Mouse (Mus musculus): ENCODE data around the gene Mgat3.

The Mgat3 gene

GRCm38 (mm10) chr15:80225208-80225607 lies 51.7 kb downstream of the Mgat3 start:
- peak; percentile 86 for DNase-seq (ENCODE audit: low read depth)

- DNase-seq (ENCODE audit: low read depth): peak; percentile 85
Measured at GRCm38 (mm10) chr15:80225796-80226195, 52.3 kb downstream of the Mgat3 start.

DNA sequence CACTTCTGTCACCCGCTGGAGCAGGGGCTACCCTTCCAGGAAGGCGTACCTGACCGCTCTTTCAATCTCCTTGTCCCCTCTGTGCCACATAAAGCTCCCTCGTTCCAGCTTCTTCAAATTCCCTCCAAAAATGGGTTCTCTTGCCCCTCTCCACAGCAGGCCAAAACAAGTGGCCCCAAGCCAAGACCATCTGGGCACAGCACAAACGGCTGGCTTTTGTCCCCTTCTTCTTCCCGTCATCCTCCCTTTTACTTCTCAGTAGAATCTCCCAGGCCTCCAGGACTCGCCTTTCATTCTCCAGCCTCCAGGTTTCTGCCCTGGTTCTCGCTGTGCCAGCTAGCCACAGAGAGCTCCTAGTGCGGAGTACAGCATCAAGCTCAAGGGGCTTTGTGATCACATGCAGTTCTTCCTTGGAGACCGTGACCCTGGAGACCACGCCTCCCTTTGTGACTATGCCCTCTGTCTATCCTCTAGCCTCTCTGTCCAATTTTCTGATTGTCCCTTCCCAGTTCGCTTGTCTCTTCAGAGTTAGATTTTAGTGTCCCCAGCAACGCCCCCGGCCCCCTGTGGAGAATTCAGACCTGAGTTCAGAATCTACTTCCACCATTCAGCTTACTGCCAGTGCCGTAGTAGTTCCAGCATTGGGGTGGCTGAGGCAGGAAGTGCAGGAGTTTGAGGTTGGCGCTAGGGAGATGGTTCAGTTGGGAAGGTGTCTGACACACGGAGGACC lies 54.7 kb downstream of the Mgat3 start:
- DNase-seq (ENCODE audit: low read depth): no peak

DNA sequence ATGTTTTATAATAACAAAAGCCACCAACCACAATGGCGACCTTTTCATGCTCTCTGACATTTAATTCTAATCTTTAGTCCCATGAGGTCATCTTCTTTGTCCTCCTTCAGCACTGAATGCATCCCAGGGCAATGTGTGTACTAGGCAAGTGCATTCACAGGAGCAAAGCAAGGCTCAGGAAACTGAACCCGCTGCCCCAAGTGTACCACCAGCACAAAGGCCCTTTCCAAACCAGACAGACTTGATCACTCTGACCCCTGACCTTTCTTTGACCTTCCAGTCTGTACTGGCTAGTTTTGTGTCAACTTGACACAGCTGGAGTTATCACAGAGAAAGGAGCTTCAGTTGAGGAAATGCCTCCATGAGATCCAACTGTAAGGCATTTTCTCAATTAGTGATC lies 58.8 kb downstream of the Mgat3 start:
- no peak for DNase-seq (ENCODE audit: low read depth)

GRCm38 (mm10) chr15:80233053-80233452 lies 59.5 kb downstream of the Mgat3 start:
- DNase-seq (ENCODE audit: low read depth): no peak

DNA sequence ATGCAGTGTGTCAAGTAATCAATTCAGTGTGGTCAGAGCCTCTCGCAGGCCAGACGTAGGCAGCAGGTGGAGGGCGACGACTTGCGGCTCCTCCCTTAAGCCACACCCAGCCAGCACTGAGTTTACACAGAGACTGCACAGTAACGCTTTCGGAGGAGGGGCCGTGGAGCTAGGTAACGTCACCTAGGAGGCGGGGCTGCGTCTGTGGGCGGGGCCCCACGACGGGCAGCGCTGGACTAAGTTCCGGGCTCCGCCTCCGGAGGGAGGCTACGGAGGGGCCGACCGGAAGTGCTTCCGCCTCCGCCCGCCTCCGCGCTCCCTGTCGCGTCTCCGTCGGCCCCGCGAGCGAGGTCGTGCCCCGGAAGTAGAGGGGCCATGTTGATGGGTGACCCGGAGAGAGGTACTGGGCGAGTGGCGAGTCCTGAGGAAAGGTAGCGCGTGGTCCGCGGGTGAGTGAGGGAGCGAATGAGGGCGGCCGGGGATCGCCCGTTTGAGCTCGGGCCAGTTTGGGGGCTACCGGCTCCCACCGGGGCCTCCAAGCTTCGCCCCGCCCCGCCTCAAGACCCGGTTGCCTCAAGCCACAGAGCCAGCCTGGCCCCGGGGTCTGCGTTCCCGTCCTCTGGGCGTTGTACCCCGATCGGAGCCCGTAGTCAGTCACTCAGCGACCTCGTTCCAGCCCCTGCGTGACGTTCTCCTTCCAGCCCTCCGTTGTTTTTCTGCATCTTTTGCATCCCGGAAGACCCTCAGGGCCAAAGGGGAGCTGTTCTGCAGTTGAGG lies 60.4 kb downstream of the Mgat3 start, which contains the start of gene Mief1:
Gene Mief1, plus strand, starts transcription at position 286 of the 777 bp plus-strand sequence.
- peak; percentile 98 for DNase-seq (ENCODE audit: low read depth)

- no peak for DNase-seq (ENCODE audit: low read depth)
Measured at GRCm38 (mm10) chr15:80235535-80235934, 62.0 kb downstream of the Mgat3 start, which contains the start of gene AC140267.1. TSS of gene AC140267.1 (plus strand) at chr15:80235835.

DNA sequence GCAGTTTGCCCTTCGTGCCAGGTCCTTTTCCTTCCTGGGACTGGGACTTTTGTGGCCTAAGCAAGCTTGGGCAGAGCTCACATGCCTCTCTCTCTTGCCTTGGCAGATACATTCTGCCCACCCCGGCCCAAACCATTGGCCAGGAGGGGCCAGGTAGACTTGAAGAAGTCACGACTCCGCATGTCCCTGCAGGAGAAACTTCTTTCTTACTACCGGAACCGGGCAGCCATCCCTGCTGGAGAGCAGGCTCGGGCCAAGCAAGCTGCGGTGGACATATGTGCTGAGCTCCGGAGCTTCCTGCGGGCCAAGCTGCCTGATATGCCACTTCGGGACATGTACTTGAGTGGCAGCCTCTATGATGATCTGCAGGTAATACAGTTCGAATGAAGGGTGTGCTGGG lies 74.6 kb downstream of the Mgat3 start:
- no peak for DNase-seq (ENCODE audit: low read depth)

DNA sequence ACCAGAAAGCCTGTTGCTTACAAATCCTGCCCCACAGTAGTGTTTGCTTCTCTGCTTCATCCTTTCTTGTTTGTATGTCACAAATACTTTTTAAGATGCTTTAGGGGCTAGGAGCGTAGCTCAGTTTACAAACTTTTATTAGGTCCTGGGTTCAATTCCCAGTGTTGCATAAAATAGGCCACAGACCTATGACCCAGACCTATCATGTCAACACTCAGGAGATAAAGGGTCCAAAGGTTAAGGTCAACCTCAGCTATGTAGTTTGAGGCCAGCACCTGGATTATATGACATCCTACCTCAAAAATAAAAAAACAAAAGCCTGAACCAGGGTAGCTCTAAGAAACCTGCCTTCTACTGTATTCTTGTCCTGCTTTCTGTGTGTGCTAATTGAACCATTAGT lies 75.1 kb downstream of the Mgat3 start:
- DNase-seq (ENCODE audit: low read depth): no peak

GRCm38 (mm10) chr15:80249672-80250071 lies 76.2 kb downstream of the Mgat3 start:
- DNase-seq (ENCODE audit: low read depth): no peak

GRCm38 (mm10) chr15:80250586-80250985 lies 77.1 kb downstream of the Mgat3 start:
- no peak for DNase-seq (ENCODE audit: low read depth)

- DNase-seq (ENCODE audit: low read depth): no peak
Measured at GRCm38 (mm10) chr15:80253530-80253929, 80.0 kb downstream of the Mgat3 start.

GRCm38 (mm10) chr15:80254207-80254606 lies 80.7 kb downstream of the Mgat3 start:
- peak; percentile 77 for DNase-seq (ENCODE audit: low read depth)

GRCm38 (mm10) chr15:80254847-80255645 lies 81.5 kb downstream of the Mgat3 start, which contains the start of gene Atf4:
TSS of gene Atf4 (plus strand) at chr15:80255184.
- DNase-seq (ENCODE audit: low read depth): peak; percentile 100

DNA sequence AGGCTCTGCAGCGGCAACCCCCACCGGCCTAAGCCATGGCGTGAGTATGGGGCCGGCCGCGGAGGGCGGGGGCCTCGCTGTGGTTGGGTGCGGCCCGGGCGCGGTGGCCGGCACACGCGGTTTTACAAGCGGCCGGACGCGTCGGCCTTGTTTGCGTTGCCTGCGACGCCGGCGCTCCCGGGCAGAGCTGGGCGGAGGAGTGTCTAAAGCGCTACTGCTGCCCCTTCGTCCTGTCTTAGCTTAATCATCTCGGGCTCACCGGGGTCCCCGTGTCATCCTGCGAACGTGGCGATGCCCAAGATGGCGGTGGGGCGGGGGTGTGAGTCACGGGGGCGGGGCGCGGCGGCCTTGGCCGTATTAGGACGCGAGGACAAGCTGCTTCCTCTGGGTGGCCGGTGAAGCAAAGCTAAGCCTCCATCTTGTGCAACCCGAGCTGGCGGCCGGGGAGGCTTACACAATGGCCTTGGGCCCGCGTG lies 82.2 kb downstream of the Mgat3 start:
- DNase-seq (ENCODE audit: low read depth): peak; percentile 94

DNA sequence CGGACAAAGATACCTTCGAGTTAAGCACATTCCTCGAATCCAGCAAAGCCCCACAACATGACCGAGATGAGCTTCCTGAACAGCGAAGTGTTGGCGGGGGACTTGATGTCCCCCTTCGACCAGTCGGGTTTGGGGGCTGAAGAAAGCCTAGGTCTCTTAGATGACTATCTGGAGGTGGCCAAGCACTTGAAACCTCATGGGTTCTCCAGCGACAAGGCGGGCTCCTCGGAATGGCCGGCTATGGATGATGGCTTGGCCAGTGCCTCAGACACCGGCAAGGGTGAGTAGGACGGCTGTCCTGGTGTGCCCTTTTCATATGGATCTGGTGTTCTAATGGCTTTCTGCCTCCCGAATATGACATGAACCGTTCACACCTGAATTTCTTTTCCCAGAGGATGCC lies 82.7 kb downstream of the Mgat3 start:
- DNase-seq (ENCODE audit: low read depth): no peak

DNA sequence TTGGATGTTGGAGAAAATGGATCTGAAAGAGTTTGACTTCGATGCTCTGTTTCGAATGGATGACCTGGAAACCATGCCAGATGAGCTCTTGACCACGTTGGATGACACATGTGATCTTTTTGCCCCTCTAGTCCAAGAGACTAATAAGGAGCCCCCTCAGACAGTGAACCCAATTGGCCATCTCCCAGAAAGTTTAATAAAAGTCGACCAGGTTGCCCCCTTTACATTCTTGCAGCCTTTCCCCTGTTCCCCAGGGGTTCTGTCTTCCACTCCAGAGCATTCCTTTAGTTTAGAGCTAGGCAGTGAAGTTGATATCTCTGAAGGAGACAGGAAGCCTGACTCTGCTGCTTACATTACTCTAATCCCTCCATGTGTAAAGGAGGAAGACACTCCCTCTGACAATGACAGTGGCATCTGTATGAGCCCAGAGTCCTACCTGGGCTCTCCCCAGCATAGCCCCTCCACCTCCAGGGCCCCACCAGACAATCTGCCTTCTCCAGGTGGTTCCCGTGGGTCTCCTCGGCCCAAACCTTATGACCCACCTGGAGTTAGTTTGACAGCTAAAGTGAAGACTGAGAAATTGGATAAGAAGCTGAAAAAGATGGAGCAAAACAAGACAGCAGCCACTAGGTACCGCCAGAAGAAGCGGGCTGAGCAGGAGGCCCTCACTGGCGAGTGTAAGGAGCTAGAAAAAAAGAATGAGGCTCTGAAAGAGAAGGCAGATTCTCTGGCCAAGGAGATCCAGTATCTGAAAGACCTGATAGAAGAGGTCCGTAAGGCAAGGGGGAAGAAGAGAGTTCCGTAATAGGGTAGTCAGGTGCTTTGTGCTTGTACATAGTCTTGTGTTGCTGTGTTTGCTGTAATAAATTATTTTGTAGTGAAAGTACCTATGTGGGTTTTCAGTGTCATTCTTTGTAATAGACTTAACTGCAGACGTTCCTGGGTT lies 83.4 kb downstream of the Mgat3 start:
- no peak for DNase-seq (ENCODE audit: low read depth)

DNA sequence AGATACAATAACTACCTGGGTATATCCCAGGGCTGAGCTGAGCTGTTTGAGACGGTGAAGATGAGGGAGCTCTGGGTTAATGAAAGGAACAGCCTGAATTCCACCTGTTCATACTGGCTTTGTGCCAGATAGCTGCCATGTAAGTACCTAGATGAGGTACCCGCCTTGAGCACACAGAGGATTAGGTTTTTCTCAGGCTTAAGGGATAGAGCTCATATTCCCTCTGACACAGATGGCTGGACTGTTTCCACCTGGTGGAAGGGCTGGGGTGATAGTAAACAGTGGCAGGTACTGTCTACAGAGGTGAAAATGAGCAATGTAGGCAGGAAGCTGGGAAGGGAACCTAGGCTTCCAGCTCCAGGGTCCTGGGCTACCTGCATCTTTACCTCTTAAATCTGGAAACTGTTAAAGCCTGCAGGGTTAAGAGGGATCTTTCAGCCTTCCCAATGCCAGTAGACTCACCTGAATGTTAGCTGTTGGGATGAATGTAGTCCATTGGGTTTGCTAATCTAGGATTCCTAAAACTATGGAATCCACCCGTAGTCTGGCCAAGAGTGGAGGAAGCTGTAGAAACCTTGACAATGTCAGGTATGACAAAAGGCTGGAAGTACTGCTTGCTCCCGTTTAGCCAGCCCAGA lies 84.2 kb downstream of the Mgat3 start:
- DNase-seq (ENCODE audit: low read depth): peak; percentile 36

DNA sequence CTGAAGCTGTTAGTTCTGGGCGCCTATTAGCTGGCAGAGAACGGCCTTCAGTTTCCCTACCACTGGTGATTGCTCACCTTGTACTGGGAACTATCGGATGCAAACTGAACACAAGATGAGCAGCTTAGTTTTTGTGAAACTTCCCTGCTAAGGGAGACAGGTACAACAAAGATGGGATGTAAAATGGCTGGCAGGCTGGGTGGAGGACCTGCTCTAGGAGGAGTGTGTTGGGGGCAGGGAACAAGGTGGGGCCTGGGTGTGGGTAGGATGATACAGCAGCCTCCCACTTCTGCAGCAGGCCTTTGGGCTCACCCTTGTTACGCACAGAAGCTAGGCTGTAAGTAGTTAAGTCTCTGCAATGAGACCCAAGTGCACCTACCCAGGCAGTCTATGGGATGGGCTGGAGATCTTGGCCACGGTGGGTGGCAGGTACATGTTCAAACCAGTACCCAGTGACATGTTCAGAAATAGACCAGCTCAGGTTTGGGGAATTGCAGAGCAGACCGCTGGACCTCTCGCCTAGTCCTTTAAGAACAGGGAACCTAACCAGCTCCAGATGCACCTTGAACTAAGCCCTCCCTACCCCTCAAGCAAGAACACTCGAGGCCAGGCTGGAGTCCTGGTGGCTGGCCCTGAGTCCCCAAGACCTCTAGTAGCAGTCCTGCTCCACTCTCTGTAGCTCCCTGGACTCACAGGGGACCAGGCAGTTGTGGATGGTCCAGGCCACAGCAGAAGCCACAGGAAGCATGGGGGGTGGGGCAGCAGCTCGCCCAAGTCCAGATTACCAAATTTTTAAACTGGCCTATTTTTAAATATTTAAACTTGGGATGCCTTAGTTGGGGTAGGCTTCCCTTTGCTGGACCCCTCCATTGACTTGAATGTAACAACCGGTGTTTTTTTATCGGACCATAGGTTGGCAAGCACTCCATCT lies 85.0 kb downstream of the Mgat3 start:
- DNase-seq (ENCODE audit: low read depth): peak; percentile 66

Measured in 416B (cell line).